Mouse (Mus musculus) forelimb bud, embryonic 11.5 days (tissue): ENCODE measurements around the gene Usp42.

Experiments used
- DNase-seq: peaks from one replicate; pipeline ENCODE4 v3.0.0-alpha.2; 2012; ENCODE audit warnings: low read depth, low spot score

Usp42 gene

GRCm38 (mm10) chr5:143732180-143732891 is at the start of gene Usp42:
Gene Usp42, minus strand, starts transcription at chr5:143732280.
- peak; percentile 96 for DNase-seq

GRCm38 (mm10) chr5:143760508-143760907 is 28.4 kb upstream of the Usp42 start:
- DNase-seq: no peak

- no peak for DNase-seq
These were observed 27.5 kb upstream of the Usp42 start for GRCm38 (mm10) chr5:143759554-143759953.

GRCm38 (mm10) chr5:143757755-143758443 is 25.8 kb upstream of the Usp42 start:
- DNase-seq: peak; percentile 78

- no peak for DNase-seq
These were observed 23.6 kb upstream of the Usp42 start for GRCm38 (mm10) chr5:143755529-143756141.

GRCm38 (mm10) chr5:143749630-143750208 is 17.6 kb upstream of the Usp42 start:
- no peak for DNase-seq

GRCm38 (mm10) chr5:143731483-143732112 is 482 bp downstream of the Usp42 start:
- no peak for DNase-seq

GRCm38 (mm10) chr5:143730915-143731314 is 1.2 kb downstream of the Usp42 start:
- DNase-seq: no peak

GRCm38 (mm10) chr5:143721962-143722361 is 10.1 kb downstream of the Usp42 start:
- no peak for DNase-seq

GRCm38 (mm10) chr5:143712011-143712800 is 19.9 kb downstream of the Usp42 start:
- no peak for DNase-seq

GRCm38 (mm10) chr5:143711326-143711725 is 20.8 kb downstream of the Usp42 start:
- peak; percentile 79 for DNase-seq

GRCm38 (mm10) chr5:143706822-143707200 is 25.3 kb downstream of the Usp42 start:
- no peak for DNase-seq

- DNase-seq: no peak
These were observed 25.9 kb downstream of the Usp42 start for GRCm38 (mm10) chr5:143706030-143706821.

GRCm38 (mm10) chr5:143705659-143705982 is 26.5 kb downstream of the Usp42 start:
- no peak for DNase-seq

GRCm38 (mm10) chr5:143704875-143705658 is 27.0 kb downstream of the Usp42 start:
- no peak for DNase-seq

- DNase-seq: no peak
These were observed 31.0 kb downstream of the Usp42 start for GRCm38 (mm10) chr5:143701074-143701473.

- DNase-seq: no peak
These were observed 31.8 kb downstream of the Usp42 start for GRCm38 (mm10) chr5:143700247-143700646.

- no peak for DNase-seq
These were observed 33.6 kb downstream of the Usp42 start for GRCm38 (mm10) chr5:143698454-143698853.

- peak; percentile 25 for DNase-seq
These were observed 35.8 kb downstream of the Usp42 start for GRCm38 (mm10) chr5:143696323-143696722.

- no peak for DNase-seq
These were observed 41.2 kb downstream of the Usp42 start for GRCm38 (mm10) chr5:143690926-143691325.
